Mouse (Mus musculus): ENCODE measurements around the gene Pnp2. TPM values are rescaled to one million over a fixed set of nuclear protein-coding genes. Genes with fewer than 3 reads are reported as not detected.

The Pnp2 gene
- polyA plus RNA-seq, 1 experiment from 2014 or later: 7.1 TPM

DNA sequence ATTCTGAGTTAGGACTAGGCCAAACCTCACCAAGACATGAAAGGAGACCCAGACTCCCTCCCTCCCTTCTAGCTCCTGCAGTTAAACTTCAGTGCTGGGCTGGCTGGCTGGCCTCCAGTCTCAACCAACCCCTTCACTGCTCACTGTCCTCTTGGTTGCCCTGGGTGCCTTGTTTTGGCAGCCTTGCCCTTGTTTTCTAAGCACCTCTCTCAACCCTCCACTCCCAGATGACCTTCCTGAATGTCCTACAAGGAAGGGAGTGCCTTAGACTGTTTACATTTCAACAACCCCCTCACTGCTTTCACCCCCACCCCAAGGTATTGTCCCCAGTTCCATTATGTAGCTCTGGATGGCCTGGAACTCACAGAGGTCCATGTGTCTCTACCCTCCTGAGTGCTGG is 23.8 kb downstream of the Pnp2 start:
- no peak for TF ChIP-seq EP300 (IDR thresholded peaks at IDR 0.05; ENCODE audit: low read depth)
- no peak for TF ChIP-seq CTCF (IDR thresholded peaks at IDR 0.05; ENCODE audit: low read depth)
- Histone ChIP-seq H3K4me2 (ENCODE audit: low read depth, low read length) (no peak overlapping the region), H3K9me3 (ENCODE audit: low read length) (peaks cover 2% of the 10 kb centered on the region; the same call in 1 of the 2 replicates), H3K4me3 (ENCODE audit: low read depth, low read length) (no peak overlapping the region), H3K4me1 (ENCODE audit: insufficient read depth) (peaks cover 14% of the 10 kb centered on the region), H3K27ac (ENCODE audit: low read depth) (no peak overlapping the region), H3K27me3 (ENCODE audit: insufficient read depth, low read length) (no peaks in the 10 kb centered on the region), H3K36me3 (replicated peaks; ENCODE audit: insufficient read depth, low read length) (no peaks in the 10 kb centered on the region), H3K9ac (replicated peaks) (no peak overlapping the region)
- no peak for DNase-seq
- no peak for ATAC-seq

DNA sequence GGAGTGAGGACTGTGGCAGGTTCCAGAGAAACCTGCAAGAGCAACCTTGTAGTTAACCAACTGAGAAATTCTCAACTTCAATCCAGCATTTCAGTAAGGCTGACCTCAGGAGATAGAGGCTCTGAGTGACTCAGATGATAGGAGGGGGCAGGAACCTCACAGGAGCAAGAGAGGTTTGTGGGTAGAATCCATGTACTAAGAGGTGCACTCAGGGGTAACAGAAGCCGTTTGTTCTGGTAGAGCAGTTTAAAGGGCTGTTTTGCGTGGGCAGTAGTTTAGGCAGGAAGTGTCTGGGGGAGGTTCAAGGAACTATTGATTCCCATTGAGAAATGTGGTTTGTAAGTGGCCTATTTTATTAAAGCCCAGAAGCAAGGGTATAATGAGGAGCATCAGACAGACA is 25.4 kb downstream of the Pnp2 start:
- Histone ChIP-seq H3K9ac (replicated peaks) (no peak overlapping the region), H3K27ac (ENCODE audit: low read depth) (peak overlapping the region; percentile 29; the same call in 1 of the 2 replicates), H3K4me3 (ENCODE audit: low read depth, low read length) (no peak overlapping the region), H3K4me2 (ENCODE audit: low read depth, low read length) (no peak overlapping the region), H3K9me3 (ENCODE audit: low read length) (peaks cover 2% of the 10 kb centered on the region; the same call in 1 of the 2 replicates), H3K4me1 (ENCODE audit: insufficient read depth) (peaks cover 14% of the 10 kb centered on the region), H3K27me3 (ENCODE audit: insufficient read depth, low read length) (no peaks in the 10 kb centered on the region), H3K36me3 (replicated peaks; ENCODE audit: insufficient read depth, low read length) (no peaks in the 10 kb centered on the region)
- 8% methylated on average over 2 of the region's 2 CpGs for WGBS (ENCODE audit: insufficient replicate concordance)
- TF ChIP-seq CTCF (IDR thresholded peaks at IDR 0.05; ENCODE audit: low read depth) (no peak), EP300 (IDR thresholded peaks at IDR 0.05; ENCODE audit: low read depth) (no peak)
- DNase-seq (no peak), ATAC-seq (peak; percentile 61)

DNA sequence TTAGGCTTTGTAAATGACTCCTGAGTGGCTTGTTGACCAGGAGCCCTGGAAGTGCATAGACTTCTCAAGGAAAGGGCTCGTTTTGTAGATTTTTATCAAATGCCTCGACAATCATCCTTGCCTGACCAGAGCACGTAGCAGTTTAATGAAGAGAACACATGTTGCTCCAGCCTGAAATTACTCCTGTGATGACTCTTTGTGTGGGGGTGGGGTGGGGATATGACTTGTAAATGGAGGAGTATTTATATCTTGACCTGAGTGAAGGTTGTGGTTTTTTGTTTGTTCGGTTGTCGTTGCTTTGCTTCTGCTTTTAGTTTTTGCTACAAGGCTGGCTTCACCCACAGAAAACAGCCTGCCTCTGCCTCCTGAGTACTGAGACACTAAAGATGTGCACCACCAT is 26.0 kb downstream of the Pnp2 start:
- Histone ChIP-seq H3K27ac (ENCODE audit: low read depth) (0 out of 2 replicates have a peak overlapping the region, but pooled peaks have one; percentile 29), H3K4me3 (ENCODE audit: low read depth, low read length) (no peak overlapping the region), H3K9me3 (ENCODE audit: low read length) (peaks cover 2% of the 10 kb centered on the region; the same call in 1 of the 2 replicates), H3K4me1 (ENCODE audit: insufficient read depth) (peaks cover 12% of the 10 kb centered on the region), H3K4me2 (ENCODE audit: low read depth, low read length) (no peak overlapping the region), H3K36me3 (replicated peaks; ENCODE audit: insufficient read depth, low read length) (no peaks in the 10 kb centered on the region), H3K27me3 (ENCODE audit: insufficient read depth, low read length) (no peaks in the 10 kb centered on the region), H3K9ac (replicated peaks) (no peak overlapping the region)
- WGBS (ENCODE audit: insufficient replicate concordance): 35% methylated on average over 5 of the region's 5 CpGs
- ATAC-seq: no peak
- no peak for DNase-seq
- TF ChIP-seq CTCF (IDR thresholded peaks at IDR 0.05; ENCODE audit: low read depth): no peak
- no peak for TF ChIP-seq EP300 (IDR thresholded peaks at IDR 0.05; ENCODE audit: low read depth)

- ATAC-seq (peak; percentile 33), DNase-seq (no peak)
- H3K4me3 ChIP-seq (ENCODE audit: low read depth, low read length): no peak overlapping the region
- H3K27me3 ChIP-seq (ENCODE audit: insufficient read depth, low read length): no peaks in the 10 kb centered on the region
- TF ChIP-seq CTCF (IDR thresholded peaks at IDR 0.05; ENCODE audit: low read depth) (no peak), EP300 (IDR thresholded peaks at IDR 0.05; ENCODE audit: low read depth) (peak; percentile 51; the same call in 1 of the 2 replicates)
- H3K36me3 ChIP-seq (replicated peaks; ENCODE audit: insufficient read depth, low read length): no peaks in the 10 kb centered on the region
- H3K4me2 ChIP-seq (ENCODE audit: low read depth, low read length): no peak overlapping the region
- peaks cover 2% of the 10 kb centered on the region; the same call in 1 of the 2 replicates for H3K9me3 ChIP-seq (ENCODE audit: low read length)
- H3K4me1 ChIP-seq (ENCODE audit: insufficient read depth): peaks cover 5% of the 10 kb centered on the region; the same call in 1 of the 2 replicates
- WGBS (ENCODE audit: insufficient replicate concordance): 76% methylated on average over 2 of the region's 2 CpGs
- H3K9ac ChIP-seq (replicated peaks): no peak overlapping the region
- no peak overlapping the region for H3K27ac ChIP-seq (ENCODE audit: low read depth)
These were observed 31.9 kb downstream of the Pnp2 start for GRCm38 (mm10) chr14:50987668-50988067.

DNA sequence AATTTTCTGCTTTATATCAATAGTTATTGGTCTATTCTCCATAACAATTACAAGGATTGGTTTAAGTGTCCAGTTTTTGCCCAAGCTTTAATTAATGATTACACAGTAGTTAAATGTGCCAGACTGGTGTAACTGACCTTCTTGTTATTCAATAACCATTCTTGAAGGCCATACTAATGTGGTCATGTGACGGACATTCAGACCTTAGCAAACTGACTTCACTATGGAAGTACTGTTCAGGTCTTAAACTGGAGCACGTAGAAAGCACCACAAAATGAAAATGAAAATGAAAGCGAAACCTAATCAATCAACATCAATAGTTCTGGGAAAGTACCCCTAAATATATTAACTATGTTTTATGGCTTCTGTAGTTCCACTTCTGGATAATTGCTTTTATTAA is 35.2 kb downstream of the Pnp2 start:
- DNase-seq (no peak), ATAC-seq (peak; percentile 73)
- Histone ChIP-seq H3K4me3 (ENCODE audit: low read depth, low read length) (no peak overlapping the region), H3K27me3 (ENCODE audit: insufficient read depth, low read length) (no peaks in the 10 kb centered on the region), H3K4me2 (ENCODE audit: low read depth, low read length) (peak overlapping the region; percentile 7), H3K36me3 (replicated peaks; ENCODE audit: insufficient read depth, low read length) (no peaks in the 10 kb centered on the region), H3K27ac (ENCODE audit: low read depth) (0 out of 2 replicates have a peak overlapping the region, but pooled peaks have one; percentile 29), H3K9me3 (ENCODE audit: low read length) (no peaks in the 10 kb centered on the region), H3K9ac (replicated peaks) (no peak overlapping the region), H3K4me1 (ENCODE audit: insufficient read depth) (peaks cover 5% of the 10 kb centered on the region)
- WGBS (ENCODE audit: insufficient replicate concordance): 62% methylated on average over 3 of the region's 3 CpGs
- no peak for TF ChIP-seq CTCF (IDR thresholded peaks at IDR 0.05; ENCODE audit: low read depth)
- TF ChIP-seq EP300 (IDR thresholded peaks at IDR 0.05; ENCODE audit: low read depth): no peak

DNA sequence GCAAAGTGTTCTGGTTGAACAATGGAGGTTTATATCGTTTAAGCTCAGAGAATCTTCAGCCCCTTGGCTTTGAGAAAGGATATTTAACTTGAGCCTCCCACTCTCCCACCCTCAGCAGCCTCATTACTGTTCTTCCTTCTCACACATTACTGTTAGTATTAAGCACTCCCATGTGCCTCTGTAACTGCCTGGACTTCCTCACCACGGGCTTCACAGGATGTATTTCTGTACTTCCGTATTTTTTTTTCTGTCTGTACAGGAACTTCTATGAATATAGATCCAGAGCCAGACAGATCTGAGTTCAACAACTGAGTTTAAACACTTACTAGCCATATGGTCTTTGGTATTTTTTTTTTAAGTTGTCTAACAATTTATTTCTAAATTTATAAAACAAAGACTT is 41.3 kb downstream of the Pnp2 start:
- no peak for DNase-seq
- Histone ChIP-seq H3K36me3 (replicated peaks; ENCODE audit: insufficient read depth, low read length) (no peaks in the 10 kb centered on the region), H3K27ac (ENCODE audit: low read depth) (peak overlapping the region; percentile 50), H3K4me3 (ENCODE audit: low read depth, low read length) (no peak overlapping the region), H3K27me3 (ENCODE audit: insufficient read depth, low read length) (no peaks in the 10 kb centered on the region), H3K4me2 (ENCODE audit: low read depth, low read length) (no peak overlapping the region), H3K9ac (replicated peaks) (no peak overlapping the region), H3K4me1 (ENCODE audit: insufficient read depth) (peaks cover 14% of the 10 kb centered on the region), H3K9me3 (ENCODE audit: low read length) (no peaks in the 10 kb centered on the region)
- no peak for ATAC-seq
- 30% methylated on average over 3 of the region's 3 CpGs for WGBS (ENCODE audit: insufficient replicate concordance)
- TF ChIP-seq EP300 (IDR thresholded peaks at IDR 0.05; ENCODE audit: low read depth): no peak
- no peak for TF ChIP-seq CTCF (IDR thresholded peaks at IDR 0.05; ENCODE audit: low read depth)

Data from liver, postnatal 0 days (tissue).